In genomic region chr2:92809226-92809625, GRCm38 (mm10) we compare ENCODE assay signal across 20 mouse cellular contexts.
A peak's percentile ranks its signal among the peaks of the same experiment; 100 is the strongest.
DNase-seq lines count a peak whose midpoint lies in the region; ATAC-seq and TF ChIP-seq lines count a peak whose summit lies in the region.
"Had no signal": no experiment of that assay in that cellular context is flagged by ENCODE, and none has a peak within 500 bp of the region (broad histone marks: within the 10 kb centered on the region; RNA-seq: fewer than 3 reads in every experiment).

No protein-coding gene starts in this region.

- no peaks in the 10 kb centered on the region for H3K27me3 ChIP-seq in hindbrain, postnatal 0 days (ENCODE audit: insufficient read depth, low read length)
- H3K27me3 ChIP-seq in hindbrain, embryonic 16.5 days (replicated peaks; ENCODE audit: control insufficient read depth, insufficient read depth, low read length): no peaks in the 10 kb centered on the region; the same call in 1 of the 2 replicates
- H3K27me3 ChIP-seq in midbrain, embryonic 15.5 days (replicated peaks): no peaks in the 10 kb centered on the region
- H3K27me3 ChIP-seq: midbrain, embryonic 12.5 days had no signal

- peaks cover 17% of the 10 kb centered on the region for H3K4me1 ChIP-seq in hindbrain, postnatal 0 days (ENCODE audit: insufficient read depth, low read length)
- H3K4me1 ChIP-seq in hindbrain, embryonic 16.5 days (ENCODE audit: control insufficient read depth, insufficient read depth, low read depth, low read length): peaks cover 32% of the 10 kb centered on the region
- peaks cover 64% of the 10 kb centered on the region for H3K4me1 ChIP-seq in midbrain, embryonic 15.5 days

- no peak for TF ChIP-seq CTCF in hindbrain, postnatal 0 days (IDR thresholded peaks at IDR 0.05; ENCODE audit: low read depth)

- WGBS in hindbrain, postnatal 0 days: 13% methylated on average over 3 of the region's 3 CpGs
- WGBS in hindbrain, embryonic 16.5 days: 21% methylated on average over 3 of the region's 3 CpGs
- 6% methylated on average over 3 of the region's 3 CpGs for WGBS in midbrain, embryonic 15.5 days

- no peaks in the 10 kb centered on the region for H3K9me3 ChIP-seq in hindbrain, postnatal 0 days (ENCODE audit: low read length)
- H3K9me3 ChIP-seq in hindbrain, embryonic 16.5 days (ENCODE audit: control insufficient read depth, low read length): no peaks in the 10 kb centered on the region
- H3K9me3 ChIP-seq in midbrain, embryonic 15.5 days: no peaks in the 10 kb centered on the region
- H3K9me3 ChIP-seq: embryonic facial prominence, embryonic 13.5 days; heart, embryonic 12.5 days; midbrain, embryonic 12.5 days had no signal

- H3K27ac ChIP-seq in hindbrain, postnatal 0 days: no peak overlapping the region
- no peak overlapping the region for H3K27ac ChIP-seq in hindbrain, embryonic 16.5 days (ENCODE audit: low read depth, low read length)
- H3K27ac ChIP-seq in midbrain, embryonic 15.5 days: peak overlapping the region; percentile 31; the same call in 1 of the 2 replicates
- H3K27ac ChIP-seq: embryonic facial prominence, embryonic 13.5 days; midbrain, embryonic 12.5 days; stomach, postnatal 0 days had no signal

- H3K4me3 ChIP-seq in hindbrain, postnatal 0 days (ENCODE audit: low read length): no peak overlapping the region
- no peak overlapping the region for H3K4me3 ChIP-seq in hindbrain, embryonic 16.5 days (ENCODE audit: low read length)
- H3K4me3 ChIP-seq in midbrain, embryonic 15.5 days: no peak overlapping the region
- H3K4me3 ChIP-seq: embryonic facial prominence, embryonic 13.5 days; heart, embryonic 12.5 days; midbrain, embryonic 12.5 days had no signal

- H3K36me3 ChIP-seq in hindbrain, postnatal 0 days (ENCODE audit: insufficient read depth, low read length): no peaks in the 10 kb centered on the region
- H3K36me3 ChIP-seq in hindbrain, embryonic 16.5 days (ENCODE audit: control insufficient read depth, insufficient read depth, low read length): no peaks in the 10 kb centered on the region
- H3K36me3 ChIP-seq in midbrain, embryonic 15.5 days (replicated peaks): no peaks in the 10 kb centered on the region
- H3K36me3 ChIP-seq: embryonic facial prominence, embryonic 13.5 days; heart, embryonic 12.5 days; midbrain, embryonic 12.5 days had no signal

- peak; percentile 38 for DNase-seq in embryo, embryonic 10 days (ENCODE audit: low spot score)
- DNase-seq in embryo, embryonic 9.5 days (ENCODE audit: extremely low spot score): no peak
- peak; percentile 38 for DNase-seq in hindbrain, postnatal 0 days (ENCODE audit: low spot score)
- peak; percentile 25 for DNase-seq in ZHBTc4 (ENCODE audit: low read depth, low spot score)
- no peak for DNase-seq in frontal cortex, postnatal 36 days (ENCODE audit: low spot score in 2 of 2)
- DNase-seq in thymus, adult 18-20 months: no peak
- DNase-seq: cerebellum, adult 9-11 months; layer of hippocampus, postnatal 36 days; left cerebral cortex, postnatal 4 days; lung, adult 18-20 months; lung, postnatal 4 days; right cerebral cortex, postnatal 14 days; thymus, postnatal 14 days had no signal

- no peak for ATAC-seq in hindbrain, postnatal 0 days
- no peak for ATAC-seq in hindbrain, embryonic 16.5 days
- ATAC-seq in midbrain, embryonic 15.5 days (replicated peaks): no peak
- ATAC-seq: Patski had no signal

- no peak overlapping the region for H3K4me2 ChIP-seq in hindbrain, postnatal 0 days (ENCODE audit: low read depth, low read length)
- H3K4me2 ChIP-seq in hindbrain, embryonic 16.5 days (ENCODE audit: low read length): no peak overlapping the region
- H3K4me2 ChIP-seq in midbrain, embryonic 15.5 days: no peak overlapping the region
- H3K4me2 ChIP-seq: embryonic facial prominence, embryonic 13.5 days; heart, embryonic 12.5 days; midbrain, embryonic 12.5 days had no signal

- H3K9ac ChIP-seq in hindbrain, postnatal 0 days (replicated peaks; ENCODE audit: low read length): no peak overlapping the region
- H3K9ac ChIP-seq in hindbrain, embryonic 16.5 days (ENCODE audit: low read depth, low read length): no peak overlapping the region
- H3K9ac ChIP-seq in midbrain, embryonic 15.5 days: no peak overlapping the region
- H3K9ac ChIP-seq: embryonic facial prominence, embryonic 13.5 days; heart, embryonic 12.5 days; midbrain, embryonic 12.5 days had no signal

Comparison
In these comparisons a context has a peak if more than half of its experiments do, and no peak if none do; other contexts are left out.
1. DNase-seq: peak in embryo, embryonic 10 days (single experiment), hindbrain, postnatal 0 days (single experiment) and ZHBTc4 (single experiment); none in embryo, embryonic 9.5 days (single experiment), frontal cortex, postnatal 36 days (0 of 2) and thymus, adult 18-20 months (0 of 2).